Mouse (Mus musculus) cerebellum, adult (tissue): Measurements from ENCODE around the gene Zbtb34.
A peak's percentile ranks its signal among the peaks of the same experiment; 100 is the strongest.

Experiments used
- ATAC-seq: cut with Nextera tagmentation; 2 replicates; pipeline ENCODE4 v1.9.2; 2017; ENCODE audit warnings: mild to moderate bottlenecking, moderate library complexity, mixed read lengths; ENCODE audit not compliant: insufficient number of reproducible peaks, low FRiP score, low TSS enrichment

Gene Zbtb34

DNA sequence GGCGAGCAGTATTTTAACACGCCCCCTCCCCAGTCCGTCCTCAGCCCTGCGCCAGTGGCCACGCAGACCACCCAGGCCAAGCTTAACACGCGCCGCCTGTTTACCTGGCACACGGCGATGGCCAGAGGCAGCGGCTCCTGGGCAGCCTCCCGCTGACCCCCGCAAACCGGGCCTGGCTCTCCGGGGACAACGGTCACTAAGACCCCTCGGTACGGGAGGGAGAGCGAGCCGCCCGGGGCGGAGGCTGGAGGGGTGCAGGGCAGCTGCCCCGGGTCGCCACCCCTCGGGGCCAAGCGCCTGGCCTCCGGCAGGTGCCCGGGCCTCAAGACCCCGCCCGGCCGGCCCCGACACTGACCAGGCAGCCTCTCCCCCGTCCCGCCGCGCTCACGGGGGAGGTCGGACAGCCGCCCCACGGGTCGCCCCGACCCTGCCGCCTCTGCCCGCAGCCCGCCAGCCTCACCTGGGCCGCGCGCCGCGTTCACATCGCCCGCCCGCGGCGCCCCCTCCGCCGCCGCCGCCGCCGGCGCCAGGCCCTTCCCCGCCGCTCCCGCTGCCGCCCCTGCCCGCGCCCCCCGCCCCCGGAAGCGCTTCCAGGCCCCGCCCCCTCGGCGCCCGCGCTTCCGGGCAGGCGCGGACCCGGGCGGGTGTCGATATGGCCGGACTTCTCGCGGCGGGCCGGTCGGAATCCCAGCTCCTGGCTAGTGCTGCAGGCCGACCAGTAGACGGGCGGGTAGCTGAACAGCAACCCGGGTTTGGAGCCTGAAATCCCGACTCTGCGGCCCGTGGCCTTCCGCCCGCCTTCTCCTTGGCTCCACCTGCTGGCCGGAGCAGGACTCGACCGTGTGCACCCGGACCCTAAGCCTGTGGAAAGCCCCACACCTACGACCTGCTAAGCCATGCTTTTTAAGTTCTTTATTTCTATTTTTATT is at the start of gene Zbtb34:
Gene Zbtb34, minus strand, starts transcription at position 554 of the 929 bp plus-strand sequence.
- peak; percentile 58; the same call in 1 of the 2 replicates for ATAC-seq

GRCm38 (mm10) chr2:33477961-33478755 is 47.0 kb upstream of the Zbtb34 start:
- no peak for ATAC-seq

DNA sequence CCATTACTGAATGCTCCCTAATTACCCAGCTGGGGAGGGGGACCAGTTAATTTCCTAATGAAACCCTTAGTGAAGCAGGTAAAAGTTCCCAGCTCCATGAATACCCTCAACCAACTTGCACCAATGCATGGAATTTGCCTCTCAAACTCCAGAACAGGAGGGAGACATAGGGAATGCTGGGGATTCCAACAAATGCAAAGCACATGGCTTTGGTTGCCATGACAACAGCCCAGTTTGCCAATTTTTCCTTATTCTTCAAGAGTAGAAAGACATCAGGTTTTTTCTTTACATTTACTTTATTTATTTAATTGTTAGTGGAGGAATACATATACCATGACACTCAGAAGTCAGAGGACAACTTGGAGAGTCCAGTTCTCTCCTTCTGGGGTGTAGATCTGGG is 44.8 kb upstream of the Zbtb34 start:
- ATAC-seq, result no peak

- peak; percentile 92 for ATAC-seq
Measured at GRCm38 (mm10) chr2:33468466-33469097, 37.5 kb upstream of the Zbtb34 start, which contains the start of gene Zbtb43. Zbtb43 (minus strand) TSS chr2:33468559.

GRCm38 (mm10) chr2:33467546-33468465 is 36.7 kb upstream of the Zbtb34 start:
- ATAC-seq, result no peak; the same call in 1 of the 2 replicates

GRCm38 (mm10) chr2:33465966-33466365 is 34.8 kb upstream of the Zbtb34 start:
- ATAC-seq, result no peak

GRCm38 (mm10) chr2:33465215-33465614 is 34.1 kb upstream of the Zbtb34 start:
- no peak for ATAC-seq

- ATAC-seq, result no peak
Measured at GRCm38 (mm10) chr2:33462066-33462465, 30.9 kb upstream of the Zbtb34 start.

- no peak for ATAC-seq
Measured at GRCm38 (mm10) chr2:33461066-33461465, 29.9 kb upstream of the Zbtb34 start.

- no peak for ATAC-seq
Measured at GRCm38 (mm10) chr2:33459660-33460059, 28.5 kb upstream of the Zbtb34 start.

DNA sequence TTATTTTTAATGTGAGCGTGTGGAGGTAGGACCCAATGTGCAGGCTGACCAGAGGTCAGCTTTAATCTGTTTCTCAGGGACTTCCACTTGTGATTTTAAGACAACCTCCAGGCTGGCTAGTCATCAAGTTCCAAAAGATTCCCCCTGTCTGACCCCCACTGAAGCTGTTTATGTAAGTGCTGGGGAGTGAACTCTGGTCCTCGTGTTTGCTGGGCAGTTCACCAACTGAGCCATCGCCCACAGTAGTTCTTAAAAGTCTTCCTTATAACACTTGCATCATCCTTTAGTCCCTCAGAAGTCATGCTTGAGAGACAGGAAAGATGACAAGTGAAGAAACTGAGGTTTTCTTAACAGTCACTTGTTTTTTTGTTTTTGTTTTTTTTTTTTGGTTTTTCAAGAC is 25.6 kb upstream of the Zbtb34 start:
- ATAC-seq, result no peak

- ATAC-seq, result no peak
Measured at GRCm38 (mm10) chr2:33456242-33456641, 25.1 kb upstream of the Zbtb34 start.

- no peak for ATAC-seq
Measured at GRCm38 (mm10) chr2:33455350-33455749, 24.2 kb upstream of the Zbtb34 start.

DNA sequence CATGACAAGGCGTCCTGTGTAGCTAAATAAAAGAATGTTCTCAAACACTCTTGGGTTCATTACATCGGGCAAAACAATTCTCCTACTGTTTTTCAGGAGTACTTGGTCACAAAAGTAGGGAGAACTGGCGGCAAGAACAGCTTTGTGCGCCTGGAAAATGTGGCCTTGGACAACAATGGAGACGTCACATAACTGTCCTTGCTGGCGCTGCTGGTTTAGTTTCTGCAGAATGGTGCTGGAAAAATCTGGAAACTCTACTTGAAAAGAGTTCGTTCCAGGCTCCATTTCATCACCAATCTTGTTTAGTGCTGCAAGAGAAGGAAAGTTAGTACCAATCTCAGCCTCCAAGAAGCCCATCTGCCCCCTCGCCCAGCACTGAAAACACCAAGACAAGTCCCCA is 23.7 kb upstream of the Zbtb34 start:
- no peak for ATAC-seq

GRCm38 (mm10) chr2:33453476-33453875 is 22.4 kb upstream of the Zbtb34 start:
- no peak for ATAC-seq

DNA sequence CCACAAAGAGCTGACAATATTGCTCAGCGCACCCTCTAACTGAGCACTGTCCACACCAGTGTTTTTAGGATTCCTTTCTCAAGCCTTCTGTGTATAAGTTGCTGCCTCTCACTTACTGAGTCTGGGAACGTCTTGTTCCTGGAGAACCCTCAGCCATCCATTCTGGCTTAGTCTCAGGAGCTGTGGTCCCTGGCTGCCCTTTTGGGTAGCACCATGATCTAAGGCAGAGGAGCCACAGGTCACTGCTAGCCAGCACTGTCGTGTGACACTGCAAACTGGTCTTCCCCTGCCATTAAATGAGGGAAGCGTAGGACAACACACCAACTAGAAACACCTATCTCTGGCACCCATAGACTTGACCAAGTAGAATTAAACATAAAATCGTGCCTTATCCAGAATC is 21.6 kb upstream of the Zbtb34 start:
- ATAC-seq, result no peak

- ATAC-seq, result no peak
Measured at GRCm38 (mm10) chr2:33452140-33452539, 21.0 kb upstream of the Zbtb34 start.

- no peak for ATAC-seq
Measured at GRCm38 (mm10) chr2:33451038-33451978, 20.2 kb upstream of the Zbtb34 start.
